ENCODE assay signal across 8 mouse cellular contexts in genomic region chrX:161826186-161826585, GRCm38 (mm10).
DNase-seq lines count a peak whose midpoint lies in the region; ATAC-seq and TF ChIP-seq lines count a peak whose summit lies in the region.
"Not testable (repeated sequence)": the region's sequence is repeated elsewhere in the genome, so short reads cannot be mapped to it uniquely, and the experiment has no call there.

No protein-coding gene starts in this region.

- peak; percentile 61 for TF ChIP-seq RAD21 in CH12.LX (IDR thresholded peaks at IDR 0.05; ENCODE audit: low read depth, low read length)

- not testable (repeated sequence) for H3K27me3 ChIP-seq in CH12.LX (replicated peaks); intestine, postnatal 0 days (replicated peaks; ENCODE audit: control insufficient read depth, insufficient read depth, low read length); limb, embryonic 11.5 days (ENCODE audit: control insufficient read depth, insufficient read depth, low read length); stomach, postnatal 0 days (ENCODE audit: control insufficient read depth, insufficient read depth, low read length)

- not testable (repeated sequence) for H3K4me1 ChIP-seq in CH12.LX (ENCODE audit: control insufficient read depth in 1 of 2, insufficient read depth in 2 of 2); intestine, postnatal 0 days (replicated peaks; ENCODE audit: control insufficient read depth, insufficient read depth, low read length); limb, embryonic 11.5 days (ENCODE audit: control insufficient read depth, insufficient read depth, low read length); stomach, postnatal 0 days (replicated peaks; ENCODE audit: control insufficient read depth, insufficient read depth)

- dilution Hi-C loops in CH12.LX (cut with MboI; ENCODE audit: extremely low pct_ligation_motif_present, extremely low pct_unique_long_range_greater_than_20kb, low sequenced_read_pairs) = not testable (repeated sequence)

- 34% methylated on average over 2 of the region's 2 CpGs for WGBS in intestine, postnatal 0 days
- WGBS in limb, embryonic 11.5 days = 11% methylated on average over 2 of the region's 2 CpGs
- 15% methylated on average over 2 of the region's 2 CpGs for WGBS in stomach, postnatal 0 days

- not testable (repeated sequence) for TF ChIP-seq POLR2A in CH12.LX (IDR thresholded peaks at IDR 0.05; ENCODE audit: low read depth, low read length)

- H3K4me3 ChIP-seq in CH12.LX (replicated peaks in 1 of 3; ENCODE audit: low read depth in 2 of 3, low read length in 2 of 3, poor library complexity in 1 of 3); intestine, postnatal 0 days (ENCODE audit: low read depth, low read length); limb, embryonic 11.5 days (ENCODE audit: low read depth, low read length); stomach, postnatal 0 days (ENCODE audit: low read depth, low read length): not testable (repeated sequence)

- H3K27ac ChIP-seq in CH12.LX (ENCODE audit: insufficient read depth, low read depth); intestine, postnatal 0 days (ENCODE audit: low read depth, low read length); limb, embryonic 11.5 days (replicated peaks; ENCODE audit: low read depth, low read length); stomach, postnatal 0 days (replicated peaks): not testable (repeated sequence)

- H3K9ac ChIP-seq in CH12.LX (ENCODE audit: insufficient read depth, low read depth); intestine, postnatal 0 days (ENCODE audit: low read depth, low read length); limb, embryonic 11.5 days (ENCODE audit: low read length); stomach, postnatal 0 days (ENCODE audit: low read length): not testable (repeated sequence)

- H3K36me3 ChIP-seq in CH12.LX (replicated peaks in 1 of 2; ENCODE audit: control insufficient read depth in 1 of 2, insufficient read depth in 1 of 2, low read length in 1 of 2); intestine, postnatal 0 days (ENCODE audit: control insufficient read depth, insufficient read depth); limb, embryonic 11.5 days (ENCODE audit: control insufficient read depth, insufficient read depth, low read length); stomach, postnatal 0 days (ENCODE audit: control insufficient read depth, insufficient read depth, low read length): not testable (repeated sequence)

- DNase-seq in CH12.LX (ENCODE audit: extremely low read depth) = peak; percentile 34
- peak; percentile 27 for DNase-seq in adrenal gland, postnatal 10 days
- peak; percentile 62 to 70 for DNase-seq in cerebellum, postnatal 14 days
- peak; percentile 34 for DNase-seq in gastrocnemius, adult 18-20 months (ENCODE audit: low spot score)
- peak; percentile 21 for DNase-seq in limb, embryonic 11.5 days (ENCODE audit: low spot score)
- DNase-seq in stomach, postnatal 0 days (ENCODE audit: low spot score) = not testable (repeated sequence)

- not testable (repeated sequence) for ATAC-seq in intestine, postnatal 0 days; limb, embryonic 11.5 days (ENCODE audit: insufficient number of reproducible peaks, low FRiP score, low TSS enrichment, low read depth); stomach, postnatal 0 days (ENCODE audit: low FRiP score, low TSS enrichment)
- 0 out of 2 replicates have a peak, but pooled peaks have one; percentile 26 for ATAC-seq in megakaryocyte-erythroid progenitor cell, adult 5-6 weeks (replicated peaks; ENCODE audit: low FRiP score, low TSS enrichment, poor library complexity, severe bottlenecking)

- in situ Hi-C loops in CH12.LX (cut with MboI; ENCODE audit: low pct_ligation_motif_present, low pct_unique_long_range_greater_than_20kb, low sequenced_read_pairs) = not testable (repeated sequence)

- not testable (repeated sequence) for H3K79me2 ChIP-seq in CH12.LX (replicated peaks; ENCODE audit: control insufficient read depth, extremely low read depth, insufficient read depth, poor library complexity, severe bottlenecking)

- not testable (repeated sequence) for TF ChIP-seq EP300 in CH12.LX (IDR thresholded peaks at IDR 0.05; ENCODE audit: low read length); stomach, postnatal 0 days (optimal IDR thresholded peaks at IDR 0.05)

- peak in 1 of 2 experiments; percentile 60; a peak in 2 of 4 replicates for TF ChIP-seq CTCF in CH12.LX (conservative IDR thresholded peaks at IDR 0.05 in 1 of 2, IDR thresholded peaks at IDR 0.05 in 1 of 2; ENCODE audit: low read depth in 2 of 2, low read length in 2 of 2)
- TF ChIP-seq CTCF in intestine, postnatal 0 days (IDR thresholded peaks at IDR 0.05; ENCODE audit: low read depth) = peak; percentile 73
- TF ChIP-seq CTCF in stomach, postnatal 0 days (IDR thresholded peaks at IDR 0.05; ENCODE audit: low read depth) = peak; percentile 77

- H3K4me2 ChIP-seq in CH12.LX (ENCODE audit: insufficient read depth, low read depth, poor library complexity, severe bottlenecking); intestine, postnatal 0 days (replicated peaks; ENCODE audit: low read depth); limb, embryonic 11.5 days (ENCODE audit: low read depth, severe bottlenecking); stomach, postnatal 0 days (replicated peaks; ENCODE audit: low read depth): not testable (repeated sequence)

- H3K9me3 ChIP-seq in CH12.LX (replicated peaks; ENCODE audit: low read length); intestine, postnatal 0 days (ENCODE audit: control insufficient read depth); limb, embryonic 11.5 days (ENCODE audit: control insufficient read depth, low read length); stomach, postnatal 0 days (ENCODE audit: control insufficient read depth, low read length): not testable (repeated sequence)

TF ChIP-seq in CH12.LX, 34 proteins besides CTCF, POLR2A, EP300 and RAD21:
- TF ChIP-seq SMC3 (IDR thresholded peaks at IDR 0.05; ENCODE audit: low read depth, low read length) (peak; percentile 51), ZC3H11A (IDR thresholded peaks at IDR 0.05; ENCODE audit: low read depth, low read length) (peak; percentile 12; the same call in 1 of the 2 replicates)
TF ChIP-seq in CH12.LX: peak in this region for 2; not testable (repeated sequence) for 32.
